Mouse (Mus musculus) embryonic facial prominence, embryonic 13.5 days (tissue): ENCODE measurements around the gene Ltk. TPM values are rescaled to one million over a fixed set of nuclear protein-coding genes. Genes with fewer than 3 reads are reported as not detected.

ENCODE experiments used
- ATAC-seq: fragments of 200-750 bp; cut with Nextera tagmentation; 2 replicates; pipeline ENCODE4 v1.8.0; 2017; ENCODE audit warnings: low read depth; ENCODE audit not compliant: insufficient number of reproducible peaks, insufficient read depth, low FRiP score, low TSS enrichment
- H3K27ac ChIP-seq: fragments of 300-500 bp; sonication (generic); 2 replicates; pipeline ENCODE4 v1.5.1; 2015; ENCODE audit warnings: moderate library complexity, mild to moderate bottlenecking, inconsistent platforms
- H3K27me3 ChIP-seq: fragments of 300-500 bp; sonication (generic); 2 replicates; pipeline ENCODE4 v1.6.1; 2015; ENCODE audit warnings: mild to moderate bottlenecking, inconsistent platforms
- H3K36me3 ChIP-seq: fragments of 300-500 bp; sonication (generic); 2 replicates; pipeline ENCODE4 v1.6.1; 2015; ENCODE audit warnings: mild to moderate bottlenecking, inconsistent platforms
- H3K4me1 ChIP-seq: fragments of 300-500 bp; sonication (generic); 2 replicates; pipeline ENCODE4 v1.6.1; 2015; ENCODE audit warnings: inconsistent platforms
- H3K4me2 ChIP-seq: fragments of 300-500 bp; sonication (generic); 2 replicates; pipeline ENCODE4 v1.6.1; 2015; ENCODE audit warnings: moderate library complexity, mild to moderate bottlenecking, inconsistent platforms
- H3K4me3 ChIP-seq: fragments of 300-500 bp; sonication (generic); 2 replicates; pipeline ENCODE4 v1.5.1; 2015; ENCODE audit warnings: mild to moderate bottlenecking, inconsistent platforms
- H3K9ac ChIP-seq: fragments of 300-500 bp; sonication (generic); 2 replicates; pipeline ENCODE4 v1.6.1; 2015; ENCODE audit warnings: mild to moderate bottlenecking, inconsistent platforms
- H3K9me3 ChIP-seq: fragments of 300-500 bp; sonication (generic); 2 replicates; pipeline ENCODE4 v1.6.1; 2016; ENCODE audit warnings: inconsistent platforms
- WGBS: fragments of 180-500 bp; shearing (Covaris S2); methylation state at CpG from one replicate; pipeline ENCODE4 v1.1.7; 2015; ENCODE audit warnings: mixed read lengths; 5-methylcytosine and 5-hydroxymethylcytosine counted together
- polyA plus RNA-seq: library from polyadenylated mRNA; unstranded; fragments of >200 nt; fragmentation: Nextera tagmentation; extraction: Ambion mirVana; gene quantifications from 2 replicates; pipeline ENCODE4 v1.2.1, GENCODE M21; 2015

Gene Ltk
- polyA plus RNA-seq: 0.18 TPM in 1 of 2 replicates, not detected in the other

DNA sequence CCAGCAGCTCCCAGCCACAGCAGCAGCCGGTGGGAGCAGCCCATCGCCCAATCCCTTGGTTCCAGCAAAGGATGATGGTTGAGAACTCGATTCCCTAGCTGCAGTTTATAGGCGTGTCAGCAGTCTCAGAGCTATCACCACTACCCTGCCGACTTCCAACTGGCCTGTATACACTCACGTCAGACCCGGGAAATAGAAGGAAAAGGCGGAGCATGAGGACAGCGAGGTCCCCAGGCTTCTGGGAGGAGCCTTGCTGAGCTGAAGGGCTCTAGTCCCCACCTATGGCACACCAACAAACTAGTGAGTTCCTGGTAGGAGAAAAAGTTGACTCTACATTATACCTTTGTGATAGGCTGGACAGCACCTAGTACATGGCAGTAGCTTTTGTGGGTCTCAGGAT lies at the start of gene Ltk:
Gene Ltk (minus strand): TSS at position 181 of the 400 bp plus-strand sequence.
- no peak within 1 kb of the TSS for H3K27ac ChIP-seq
- H3K4me3 ChIP-seq: peak within 1 kb of the TSS; percentile 63; the same call in 1 of the 2 replicates
- peaks cover 20% of the 10 kb centered on the region for H3K36me3 ChIP-seq
- no peaks in the 10 kb centered on the region for H3K9me3 ChIP-seq
- peaks cover 67% of the 10 kb centered on the region for H3K27me3 ChIP-seq
- peak within 1 kb of the TSS; percentile 100 for H3K4me2 ChIP-seq
- 16% methylated on average over 9 of the region's 9 CpGs for WGBS
- H3K4me1 ChIP-seq: peaks cover 15% of the 10 kb centered on the region
- no peak within 1 kb of the TSS for H3K9ac ChIP-seq
- ATAC-seq: no peak

DNA sequence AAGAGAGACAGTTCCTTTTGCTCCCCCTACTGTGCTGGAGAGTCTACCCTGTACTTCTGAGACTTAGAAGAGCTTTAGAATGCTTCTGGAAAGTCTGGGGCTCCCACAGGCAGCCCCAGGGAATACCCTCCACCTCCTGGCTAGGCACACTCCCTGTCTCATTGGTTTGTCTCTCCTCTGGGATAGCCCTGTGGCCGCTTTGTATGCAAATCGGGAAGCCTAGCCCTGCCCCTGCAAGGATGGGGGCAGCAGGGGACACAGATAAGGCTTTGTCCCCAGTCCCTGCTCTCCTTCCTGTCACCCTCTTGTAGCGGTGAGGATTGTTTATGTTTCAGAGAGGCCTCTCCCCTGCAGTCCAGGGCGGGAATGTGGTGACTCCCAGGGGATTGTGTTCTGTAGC lies 48.6 kb upstream of the Ltk start:
- no peaks in the 10 kb centered on the region for H3K9me3 ChIP-seq
- no peak overlapping the region for H3K4me3 ChIP-seq
- H3K4me1 ChIP-seq: peaks cover 17% of the 10 kb centered on the region
- no peak overlapping the region for H3K4me2 ChIP-seq
- H3K36me3 ChIP-seq: peaks cover 84% of the 10 kb centered on the region
- 43% methylated on average over 4 of the region's 4 CpGs for WGBS
- ATAC-seq: no peak
- no peak overlapping the region for H3K27ac ChIP-seq
- H3K27me3 ChIP-seq: no peaks in the 10 kb centered on the region
- no peak overlapping the region for H3K9ac ChIP-seq

DNA sequence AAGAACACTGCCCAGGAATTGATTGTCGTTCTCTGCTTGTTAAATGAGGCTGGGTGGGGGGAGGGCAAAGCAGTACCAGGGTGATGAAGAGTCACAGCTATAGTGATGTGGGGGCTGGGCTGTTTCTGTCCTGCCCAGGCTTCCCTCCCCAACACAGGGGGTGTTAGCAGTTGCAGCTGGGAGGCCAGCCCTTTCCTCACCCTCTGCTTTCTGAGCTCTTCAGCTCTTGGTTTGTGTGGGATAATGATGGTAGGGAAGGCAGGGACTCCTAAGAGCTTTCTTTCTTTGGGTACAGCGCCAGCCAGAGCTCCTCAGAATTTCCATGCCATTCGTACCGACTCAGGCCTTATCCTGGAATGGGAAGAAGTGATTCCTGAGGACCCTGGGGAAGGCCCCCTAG lies 48.2 kb upstream of the Ltk start:
- no peak for ATAC-seq
- H3K4me1 ChIP-seq: peaks cover 22% of the 10 kb centered on the region
- H3K4me3 ChIP-seq: no peak overlapping the region
- H3K4me2 ChIP-seq: no peak overlapping the region
- peaks cover 83% of the 10 kb centered on the region for H3K36me3 ChIP-seq
- no peaks in the 10 kb centered on the region for H3K27me3 ChIP-seq
- H3K27ac ChIP-seq: no peak overlapping the region
- no peak overlapping the region for H3K9ac ChIP-seq
- H3K9me3 ChIP-seq: no peaks in the 10 kb centered on the region
- WGBS: 16% methylated on average over 4 of the region's 4 CpGs

DNA sequence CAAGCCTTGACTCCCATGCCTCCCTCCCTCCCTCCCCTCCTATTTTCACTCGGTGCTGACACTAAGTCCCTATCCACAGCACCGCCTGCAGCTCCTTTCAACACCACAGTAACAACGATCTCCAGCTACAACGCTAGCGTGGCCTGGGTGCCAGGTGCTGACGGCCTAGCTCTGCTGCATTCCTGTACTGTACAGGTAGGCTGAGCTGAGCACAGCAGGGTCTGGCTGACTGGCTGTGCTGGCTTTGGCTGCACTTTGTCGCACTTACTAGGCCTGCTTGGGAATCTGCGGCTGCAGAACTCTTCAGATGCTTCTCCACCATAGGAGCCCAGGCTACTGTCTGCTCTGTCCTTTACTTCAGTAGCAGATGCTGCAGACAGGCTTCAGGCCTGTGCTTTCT lies 45.3 kb upstream of the Ltk start:
- no peak for ATAC-seq
- Histone ChIP-seq H3K27me3 (no peaks in the 10 kb centered on the region), H3K36me3 (peaks cover 61% of the 10 kb centered on the region), H3K4me1 (peaks cover 46% of the 10 kb centered on the region), H3K9ac (peak overlapping the region; percentile 40; the same call in 1 of the 2 replicates), H3K4me2 (no peak overlapping the region), H3K4me3 (no peak overlapping the region), H3K27ac (no peak overlapping the region), H3K9me3 (no peaks in the 10 kb centered on the region)
- WGBS: 48% methylated on average over 8 of the region's 8 CpGs

DNA sequence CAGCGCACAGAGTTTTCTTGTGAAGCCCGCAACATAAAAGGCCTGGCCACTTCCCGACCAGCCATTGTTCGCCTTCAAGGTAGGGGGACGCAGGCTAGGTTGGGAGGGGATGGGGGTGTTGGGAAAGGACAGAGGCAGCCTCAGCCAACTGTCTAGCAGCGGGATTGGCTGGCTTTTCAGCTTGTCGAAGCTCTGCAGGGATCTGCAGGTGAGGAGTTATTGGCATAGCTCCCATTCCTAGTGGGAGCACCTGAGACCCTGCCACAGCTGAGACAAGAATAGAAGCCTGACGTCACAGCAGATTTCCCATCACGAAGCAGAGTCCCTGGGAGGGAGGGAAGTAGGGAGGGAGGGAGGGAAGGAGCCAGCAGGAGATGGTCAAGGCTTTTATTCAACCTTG lies 44.5 kb upstream of the Ltk start:
- H3K9me3 ChIP-seq: no peaks in the 10 kb centered on the region
- no peak overlapping the region for H3K27ac ChIP-seq
- peaks cover 50% of the 10 kb centered on the region for H3K4me1 ChIP-seq
- no peak overlapping the region for H3K4me2 ChIP-seq
- H3K9ac ChIP-seq: 0 out of 2 replicates have a peak overlapping the region, but pooled peaks have one; percentile 21
- H3K36me3 ChIP-seq: peaks cover 53% of the 10 kb centered on the region
- H3K4me3 ChIP-seq: no peak overlapping the region
- H3K27me3 ChIP-seq: no peaks in the 10 kb centered on the region
- no peak for ATAC-seq
- 45% methylated on average over 9 of the region's 9 CpGs for WGBS

DNA sequence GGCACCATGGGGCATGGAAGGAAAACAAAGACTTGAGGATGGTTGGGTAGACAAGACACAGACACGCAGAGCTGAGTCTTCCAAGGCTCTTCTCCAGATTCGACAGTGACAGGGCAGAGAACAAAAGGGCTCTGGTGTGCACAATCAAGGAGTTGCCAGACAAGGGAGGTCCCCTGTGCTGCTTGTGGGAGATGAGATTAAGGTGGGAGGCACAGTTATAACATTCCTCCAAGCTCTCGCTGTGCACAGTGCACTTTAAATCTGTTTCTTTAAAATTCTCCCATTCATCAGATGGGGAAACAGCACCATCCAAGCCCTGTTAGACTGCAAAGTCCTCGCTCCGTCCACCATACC lies 44.0 kb upstream of the Ltk start:
- Histone ChIP-seq H3K9me3 (no peaks in the 10 kb centered on the region), H3K27me3 (no peaks in the 10 kb centered on the region), H3K36me3 (peaks cover 48% of the 10 kb centered on the region), H3K27ac (0 out of 2 replicates have a peak overlapping the region, but pooled peaks have one; percentile 40), H3K4me1 (peaks cover 50% of the 10 kb centered on the region), H3K4me3 (no peak overlapping the region), H3K4me2 (no peak overlapping the region), H3K9ac (peak overlapping the region; percentile 40; the same call in 1 of the 2 replicates)
- 50% methylated on average over 5 of the region's 5 CpGs for WGBS
- ATAC-seq: no peak

DNA sequence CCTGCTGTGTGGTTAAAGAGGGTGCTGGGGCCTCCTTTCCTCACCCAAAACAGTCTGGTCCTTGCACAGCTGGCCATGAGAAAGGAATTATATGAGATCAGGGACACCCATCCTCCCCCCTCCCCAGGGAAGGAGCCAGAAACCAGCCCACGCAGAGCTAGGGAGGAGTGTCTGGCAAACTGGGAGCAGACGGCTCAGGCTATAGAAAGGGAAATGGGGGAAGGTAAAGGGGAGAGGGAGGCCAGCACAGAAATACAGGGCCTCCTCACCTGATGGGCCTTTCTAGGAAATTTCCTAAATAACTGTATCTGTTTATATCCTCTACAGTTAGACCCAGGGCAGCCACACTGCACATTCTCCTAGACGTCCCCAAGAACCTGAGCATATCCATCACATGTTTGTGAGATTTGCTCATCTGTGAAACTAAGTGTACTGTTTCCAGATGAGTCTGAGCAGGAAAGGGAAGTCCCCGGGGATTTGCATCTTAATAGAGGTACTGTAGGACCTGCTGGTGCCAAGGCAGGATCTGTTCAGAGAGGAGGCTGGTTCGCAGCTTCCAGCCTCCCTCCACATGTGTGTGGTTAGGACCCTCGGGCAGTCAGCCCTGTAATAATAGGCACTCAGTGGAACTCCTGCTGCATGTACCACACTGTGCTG lies 43.5 kb upstream of the Ltk start:
- Histone ChIP-seq H3K27me3 (peaks cover 2% of the 10 kb centered on the region; the same call in 1 of the 2 replicates), H3K4me2 (no peak overlapping the region), H3K36me3 (peaks cover 43% of the 10 kb centered on the region), H3K4me3 (no peak overlapping the region), H3K27ac (0 out of 2 replicates have a peak overlapping the region, but pooled peaks have one; percentile 40), H3K9ac (peak overlapping the region; percentile 40; the same call in 1 of the 2 replicates), H3K9me3 (no peaks in the 10 kb centered on the region), H3K4me1 (peaks cover 50% of the 10 kb centered on the region)
- no peak for ATAC-seq
- 16% methylated on average over 6 of the region's 6 CpGs for WGBS

DNA sequence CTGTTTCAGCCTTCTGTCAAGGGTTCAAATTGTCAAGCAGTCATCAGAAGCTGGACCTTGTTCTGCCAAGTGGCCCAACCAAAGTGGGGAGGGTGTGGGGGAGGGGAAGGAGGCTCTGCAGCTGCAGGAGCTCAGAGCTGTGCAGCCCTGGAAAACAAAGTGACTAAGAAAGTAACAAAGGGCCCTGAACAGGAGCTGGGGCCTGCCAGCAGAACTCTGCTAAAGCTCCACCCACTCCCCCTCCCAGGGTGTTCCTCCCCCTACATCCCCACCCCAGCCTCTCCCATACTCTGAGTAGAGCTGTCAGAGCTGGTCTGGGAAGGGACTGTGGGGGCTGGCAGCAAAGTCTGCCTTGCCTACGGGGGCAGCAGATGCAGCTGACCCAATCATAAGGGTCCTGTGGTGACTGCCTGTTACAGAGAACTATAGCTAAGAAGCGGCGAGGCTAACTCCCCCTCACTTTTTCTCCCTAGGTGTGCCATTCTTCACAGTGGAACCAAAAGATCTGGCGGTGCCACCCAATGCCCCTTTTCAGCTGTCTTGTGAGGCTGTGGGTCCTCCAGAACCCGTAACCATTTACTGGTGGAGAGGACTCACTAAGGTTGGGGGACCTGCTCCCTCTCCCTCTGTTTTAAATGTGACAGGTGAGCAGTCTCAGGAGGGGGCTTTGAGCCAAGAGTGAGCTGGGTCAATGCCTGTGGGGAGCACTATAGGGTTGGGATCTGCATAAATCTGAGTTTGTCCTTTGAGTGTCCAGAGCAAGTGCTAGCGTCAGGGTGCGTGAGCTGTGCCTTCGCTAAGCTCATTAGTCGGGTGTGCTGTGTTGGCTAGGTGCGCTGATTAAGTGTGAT lies 42.8 kb upstream of the Ltk start:
- Histone ChIP-seq H3K27me3 (peaks cover 10% of the 10 kb centered on the region), H3K27ac (peak overlapping the region; percentile 5; the same call in 1 of the 2 replicates), H3K4me1 (peaks cover 56% of the 10 kb centered on the region), H3K9me3 (no peaks in the 10 kb centered on the region), H3K36me3 (peaks cover 35% of the 10 kb centered on the region), H3K4me2 (0 out of 2 replicates have a peak overlapping the region, but pooled peaks have one; percentile 9), H3K4me3 (no peak overlapping the region; the same call in 1 of the 2 replicates), H3K9ac (0 out of 2 replicates have a peak overlapping the region, but pooled peaks have one; percentile 27)
- WGBS: 46% methylated on average over 10 of the region's 10 CpGs
- ATAC-seq: 0 out of 2 replicates have a peak, but pooled peaks have one; percentile 35

DNA sequence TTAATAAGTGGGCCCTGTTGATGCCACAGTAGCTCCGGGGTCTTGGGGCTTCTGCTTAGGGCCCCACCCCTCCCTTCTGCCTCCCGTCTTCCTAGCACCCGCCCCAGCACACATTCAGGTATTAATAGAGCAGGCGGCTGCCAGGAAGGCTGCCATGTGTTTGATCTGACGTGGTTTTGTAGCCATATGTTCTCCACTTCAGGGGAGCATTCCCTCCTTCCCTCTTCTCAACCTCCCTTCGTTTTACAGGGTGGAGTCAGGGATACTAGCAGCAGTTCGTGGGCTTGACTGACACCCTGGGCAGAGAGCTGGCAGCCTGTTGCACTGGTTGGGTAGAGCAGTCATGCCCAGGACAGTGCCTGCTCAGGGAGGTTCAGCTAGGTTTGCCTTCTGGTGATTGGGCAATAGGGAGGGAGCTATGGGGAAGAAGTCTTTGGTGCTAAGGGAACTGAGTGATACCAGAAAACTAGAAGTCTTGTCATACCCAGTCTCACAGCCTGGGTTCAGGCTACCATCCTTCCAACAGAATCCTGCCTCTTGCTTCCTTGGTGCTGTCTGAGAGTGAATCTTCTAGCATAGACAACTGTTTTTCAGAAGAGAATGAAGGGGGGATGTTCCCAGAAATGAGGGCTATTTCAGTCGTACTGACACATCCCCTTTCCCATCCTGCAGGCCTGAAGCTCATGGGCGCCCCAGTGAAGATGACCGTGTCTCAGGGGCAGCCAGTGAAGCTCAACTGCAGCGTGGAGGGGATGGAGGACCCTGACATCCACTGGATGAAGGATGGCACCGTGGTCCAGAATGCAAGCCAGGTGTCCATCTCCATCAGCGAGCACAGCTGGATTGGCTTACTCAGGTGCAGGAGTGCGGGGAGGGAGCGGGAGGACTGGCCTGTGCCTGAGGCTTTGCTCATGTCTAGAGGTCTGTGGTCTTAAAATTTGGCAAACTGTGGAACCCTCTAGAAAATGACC lies 40.9 kb upstream of the Ltk start:
- no peak for ATAC-seq
- 46% methylated on average over 15 of the region's 15 CpGs for WGBS
- H3K27ac ChIP-seq: peak overlapping the region; percentile 71; the same call in 1 of the 2 replicates
- H3K27me3 ChIP-seq: peaks cover 28% of the 10 kb centered on the region
- peak overlapping the region; percentile 93 for H3K9ac ChIP-seq
- peaks cover 25% of the 10 kb centered on the region for H3K36me3 ChIP-seq
- H3K4me2 ChIP-seq: peak overlapping the region; percentile 91
- H3K4me3 ChIP-seq: peak overlapping the region; percentile 89
- H3K9me3 ChIP-seq: no peaks in the 10 kb centered on the region
- peaks cover 51% of the 10 kb centered on the region for H3K4me1 ChIP-seq

DNA sequence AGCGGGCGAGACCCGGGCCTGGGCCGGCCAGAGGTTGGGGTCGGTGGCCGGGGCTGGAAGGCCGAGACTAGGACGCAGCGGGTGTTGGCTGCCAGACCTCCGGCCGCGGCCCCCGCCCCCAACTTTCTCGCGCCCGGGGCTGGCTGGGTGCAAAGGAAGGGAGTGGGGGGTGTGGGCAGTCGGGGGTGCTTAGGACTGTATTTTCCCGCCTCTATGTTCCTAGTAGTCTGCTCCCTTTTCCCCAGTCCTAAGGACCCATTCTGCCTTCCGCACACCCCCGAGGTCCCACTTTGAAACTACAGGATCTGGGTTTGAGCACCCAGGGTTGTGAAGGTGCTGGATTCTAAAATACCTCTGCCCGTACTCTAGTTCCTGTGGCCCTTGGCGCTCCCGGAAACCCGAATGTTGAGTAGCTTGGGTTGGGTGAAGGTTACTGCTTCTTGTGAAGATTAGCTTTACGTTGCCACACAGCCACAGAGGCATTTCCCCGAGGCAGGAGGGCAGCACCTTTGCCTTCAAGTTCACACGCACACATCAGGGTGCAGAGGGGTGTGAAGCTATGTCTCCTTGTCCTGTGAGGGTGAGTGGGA lies 39.8 kb upstream of the Ltk start:
- H3K9ac ChIP-seq: peak overlapping the region; percentile 93
- H3K4me1 ChIP-seq: peaks cover 48% of the 10 kb centered on the region
- H3K4me3 ChIP-seq: peak overlapping the region; percentile 89
- no peak for ATAC-seq
- peaks cover 32% of the 10 kb centered on the region for H3K27me3 ChIP-seq
- H3K27ac ChIP-seq: peak overlapping the region; percentile 71; the same call in 1 of the 2 replicates
- peaks cover 17% of the 10 kb centered on the region for H3K36me3 ChIP-seq
- H3K9me3 ChIP-seq: no peaks in the 10 kb centered on the region
- peak overlapping the region; percentile 91 for H3K4me2 ChIP-seq
- WGBS: under 1% methylated on average over 27 of the region's 27 CpGs
